Mouse (Mus musculus): ENCODE measurements around the gene Trappc6a.
A peak's percentile ranks its signal among the peaks of the same experiment; 100 is the strongest.
"Not testable (repeated sequence)": the region's sequence is repeated elsewhere in the genome, so short reads cannot be mapped to it uniquely, and the experiment has no call there.

The Trappc6a gene

DNA sequence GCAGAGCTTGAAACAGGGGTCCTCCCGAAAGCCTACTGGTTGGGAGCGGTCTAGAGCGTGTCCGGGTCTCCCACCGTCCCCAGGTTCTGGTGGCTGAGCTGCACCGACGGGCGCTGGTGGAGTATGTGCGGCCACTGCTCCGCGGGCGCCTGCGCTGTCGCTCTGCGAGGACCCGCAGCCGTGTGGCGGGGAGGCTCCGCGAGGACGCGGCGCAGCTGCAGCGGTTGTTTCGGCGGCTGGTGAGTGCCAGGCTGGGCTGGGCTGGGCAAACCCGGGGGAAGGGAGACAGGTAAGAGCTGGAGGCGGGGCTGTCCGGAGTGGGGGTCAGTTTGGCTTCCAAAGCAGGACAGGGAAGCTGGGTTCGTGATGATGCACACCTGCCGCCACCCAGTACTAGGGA lies 18.7 kb upstream of the Trappc6a start:
- no peak for DNase-seq (ENCODE audit: low spot score)

DNA sequence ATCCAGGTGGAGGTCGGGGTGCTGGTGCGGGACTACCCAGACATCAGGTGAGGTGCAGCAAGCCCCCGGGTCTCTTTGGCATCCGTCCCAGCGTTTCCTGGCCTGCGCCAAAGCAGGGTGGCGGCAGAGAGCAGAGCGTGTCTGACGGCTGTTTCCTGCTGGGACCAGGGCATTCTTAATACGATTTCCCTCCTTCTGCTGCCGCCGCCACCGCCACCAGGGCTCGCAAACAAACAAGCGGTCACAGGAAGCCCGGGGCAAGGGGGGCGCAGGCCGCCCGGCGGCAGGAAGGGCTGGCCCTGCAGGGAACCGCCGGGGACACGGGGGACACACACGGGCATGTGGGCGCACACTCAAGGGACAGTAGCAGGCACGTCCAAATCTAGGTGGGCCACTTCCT lies 16.5 kb upstream of the Trappc6a start:
- peak; percentile 8 for DNase-seq (ENCODE audit: low spot score)

GRCm38 (mm10) chr7:19494751-19495474 lies 13.3 kb upstream of the Trappc6a start:
- no peak for DNase-seq (ENCODE audit: low spot score)

- DNase-seq (ENCODE audit: low spot score) = no peak
Measured at GRCm38 (mm10) chr7:19495521-19496213, 12.5 kb upstream of the Trappc6a start.

DNA sequence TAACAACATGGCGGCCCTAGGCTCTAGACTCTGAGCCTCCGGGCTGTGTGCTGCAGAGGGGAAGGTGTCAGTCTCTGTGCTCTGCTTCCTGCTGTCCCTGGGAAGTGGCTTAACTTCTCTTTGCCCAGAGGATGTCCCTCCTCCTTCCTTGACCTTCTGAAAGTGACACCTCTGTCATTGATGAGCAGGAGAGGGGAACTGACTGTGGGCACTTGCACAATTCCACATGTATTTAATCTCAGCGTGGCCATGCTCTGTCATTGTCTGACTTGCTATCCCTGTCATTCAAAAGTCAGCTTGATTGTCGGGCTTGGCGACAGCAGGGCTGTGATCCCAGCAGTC lies 12.0 kb upstream of the Trappc6a start:
- no peak for DNase-seq (ENCODE audit: low spot score)

DNA sequence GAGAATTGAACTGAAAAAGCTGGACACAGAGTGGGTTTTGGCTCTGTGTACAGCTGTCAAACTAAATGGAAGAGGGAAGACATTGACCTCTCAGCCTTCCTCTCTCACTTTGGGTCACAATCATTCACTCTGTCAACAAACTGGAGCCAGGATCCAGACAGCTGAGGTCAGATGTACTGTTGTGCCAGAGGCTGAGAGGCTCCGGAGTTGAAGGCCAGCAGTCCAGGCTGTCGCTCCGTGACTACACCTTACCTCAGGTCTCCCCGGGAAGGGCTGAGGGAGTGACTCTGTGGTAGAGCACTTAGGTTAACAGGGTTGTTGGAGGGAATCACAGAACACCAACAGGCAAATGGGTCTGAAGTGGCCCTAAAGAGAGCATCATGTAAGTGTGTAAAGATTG lies 9.9 kb upstream of the Trappc6a start:
- no peak for DNase-seq (ENCODE audit: low spot score)

- no peak for DNase-seq (ENCODE audit: low spot score)
Measured at GRCm38 (mm10) chr7:19500420-19501363, 7.5 kb upstream of the Trappc6a start.

DNA sequence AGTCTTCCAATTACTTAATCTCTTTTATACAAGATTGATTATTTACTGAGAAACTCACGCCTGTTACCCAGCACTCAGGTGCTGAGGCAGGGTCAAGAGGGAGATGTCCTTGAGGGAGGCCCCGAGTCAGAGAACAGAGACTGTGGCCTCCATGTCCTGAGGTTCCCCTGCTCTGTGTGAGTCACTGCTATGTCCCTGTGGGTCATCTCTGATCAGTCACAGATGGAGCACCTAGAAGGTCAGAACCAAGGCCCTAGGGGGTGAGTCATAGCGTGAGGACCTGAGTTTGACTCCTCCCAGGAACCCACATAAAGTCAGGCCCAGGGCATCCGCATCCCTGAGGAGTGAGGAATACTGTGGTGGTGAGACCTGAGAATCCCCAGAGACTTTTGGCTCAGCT lies 6.5 kb upstream of the Trappc6a start:
- no peak for DNase-seq (ENCODE audit: low spot score)

DNA sequence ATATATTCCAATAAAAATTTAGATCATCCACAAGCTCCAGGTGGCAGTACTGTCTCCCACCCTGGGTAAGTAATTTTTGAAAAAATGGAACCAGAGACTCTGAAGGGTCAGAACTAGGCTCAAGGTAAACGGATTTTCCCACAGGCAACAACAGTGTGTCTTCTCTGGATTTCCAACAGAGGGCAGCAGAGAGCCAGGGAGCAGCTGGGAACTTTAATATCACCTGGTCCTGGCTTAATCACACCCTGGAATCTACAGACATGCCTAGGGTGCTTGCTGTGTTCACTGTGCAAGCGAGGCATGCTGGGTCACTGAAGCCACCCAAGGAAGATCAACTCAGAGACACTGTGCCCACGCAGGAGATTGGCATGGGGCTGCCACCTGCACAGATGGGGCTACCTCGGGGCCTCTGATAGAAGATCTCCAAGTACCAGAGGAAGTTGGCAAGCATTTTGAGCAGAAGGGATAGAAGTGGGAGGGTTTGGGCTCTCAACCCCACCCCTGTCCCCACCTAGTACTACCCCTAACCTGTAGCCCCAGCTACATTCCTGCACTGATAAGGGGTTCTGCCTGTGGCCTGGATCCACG lies 4.6 kb upstream of the Trappc6a start:
- peak; percentile 47 for DNase-seq (ENCODE audit: low spot score)

DNA sequence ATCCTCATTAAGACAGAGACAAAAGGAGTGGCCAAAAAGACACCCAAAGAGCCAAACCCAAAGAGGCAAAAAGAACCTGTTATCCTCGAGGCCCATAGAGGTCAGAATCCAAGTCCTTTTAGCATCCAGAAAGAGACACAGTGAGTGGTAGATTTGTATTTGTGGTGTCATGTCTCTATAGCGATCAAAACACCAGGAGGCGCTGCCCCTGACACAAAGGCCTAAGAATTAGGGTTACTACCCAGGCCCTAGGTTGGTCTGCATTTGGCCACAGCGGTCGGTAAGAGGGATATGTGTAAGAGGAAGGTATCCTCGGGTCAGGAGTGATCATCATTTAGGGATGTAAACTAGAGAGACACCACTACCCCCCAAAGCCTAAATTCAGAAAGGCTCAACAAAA lies 1.9 kb upstream of the Trappc6a start:
- no peak for DNase-seq (ENCODE audit: low spot score)

GRCm38 (mm10) chr7:19506969-19507611 lies 1.1 kb upstream of the Trappc6a start:
- peak; percentile 37 for DNase-seq (ENCODE audit: low spot score)

- no peak for DNase-seq (ENCODE audit: low spot score)
Measured at GRCm38 (mm10) chr7:19507612-19507981, 598 bp upstream of the Trappc6a start.

DNA sequence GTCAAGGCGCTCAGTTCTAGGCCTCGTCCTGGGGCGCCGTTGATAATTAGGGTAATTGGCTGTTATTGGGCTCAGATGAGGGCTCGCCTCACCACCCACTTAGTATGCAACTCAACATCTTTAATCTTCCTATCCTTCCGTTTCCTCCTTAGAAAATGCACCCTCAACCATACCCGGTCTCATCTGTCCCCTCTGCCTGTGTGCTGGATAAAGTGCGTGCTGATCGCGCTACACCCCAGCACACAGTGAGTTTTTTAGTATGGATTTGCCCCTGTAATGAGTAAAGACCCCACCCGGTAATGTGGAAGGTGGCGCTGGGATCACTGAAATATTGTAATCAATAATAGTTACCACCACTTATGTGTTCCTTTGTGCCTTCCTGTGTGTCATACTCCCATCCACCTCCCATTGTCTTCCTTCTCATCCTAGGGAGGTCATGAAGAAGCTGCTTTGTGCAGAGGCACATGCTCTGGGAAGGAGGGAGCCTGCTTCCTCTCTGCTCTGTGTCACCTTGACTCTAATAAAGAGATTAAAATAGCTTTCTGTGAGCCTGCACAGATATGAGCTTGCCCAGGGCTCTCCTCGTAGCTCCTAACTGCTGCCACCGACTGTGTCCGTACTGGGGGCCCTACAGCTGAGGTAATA lies 851 bp downstream of the Trappc6a start:
- DNase-seq (ENCODE audit: low spot score) = no peak

DNA sequence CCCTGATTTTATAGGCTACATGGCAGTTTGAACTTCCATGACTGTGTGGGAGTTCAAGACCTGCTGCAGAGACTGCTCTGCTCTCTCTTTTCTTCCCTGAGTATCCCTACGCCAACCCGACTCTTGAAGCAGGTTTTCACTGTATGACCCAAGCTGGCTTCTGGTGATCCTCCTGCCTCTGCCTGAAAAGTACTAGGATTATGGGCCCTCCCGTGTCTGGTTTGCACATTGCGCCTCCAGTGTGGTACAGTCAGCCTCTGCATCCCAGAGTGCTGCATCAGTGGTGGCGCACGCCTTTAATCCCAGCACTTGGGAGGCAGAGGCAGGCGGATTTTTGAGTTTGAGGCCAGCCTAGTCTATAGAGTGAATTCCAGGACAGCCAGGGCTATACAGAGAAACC lies 1.6 kb downstream of the Trappc6a start:
- DNase-seq (ENCODE audit: low spot score) = no peak

DNA sequence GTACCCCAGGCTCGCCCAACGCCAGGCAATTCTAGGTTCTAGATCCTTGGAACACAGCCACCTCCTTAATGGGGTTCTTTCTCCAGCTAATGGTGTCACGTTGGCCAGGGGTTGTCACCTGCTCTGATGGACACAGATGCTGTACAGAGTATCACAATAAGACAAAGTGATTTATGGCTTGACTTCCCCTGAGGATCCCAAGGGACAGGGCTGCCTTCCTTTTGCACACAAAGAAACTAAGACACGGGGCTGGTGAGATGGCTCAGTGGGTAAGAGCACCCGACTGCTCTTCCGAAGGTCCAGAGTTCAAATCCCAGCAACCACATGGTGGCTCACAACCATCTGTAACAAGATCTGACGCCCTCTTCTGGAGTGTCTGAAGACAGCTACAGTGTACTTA lies 3.7 kb downstream of the Trappc6a start:
- not testable (repeated sequence) for DNase-seq (ENCODE audit: low spot score)

DNA sequence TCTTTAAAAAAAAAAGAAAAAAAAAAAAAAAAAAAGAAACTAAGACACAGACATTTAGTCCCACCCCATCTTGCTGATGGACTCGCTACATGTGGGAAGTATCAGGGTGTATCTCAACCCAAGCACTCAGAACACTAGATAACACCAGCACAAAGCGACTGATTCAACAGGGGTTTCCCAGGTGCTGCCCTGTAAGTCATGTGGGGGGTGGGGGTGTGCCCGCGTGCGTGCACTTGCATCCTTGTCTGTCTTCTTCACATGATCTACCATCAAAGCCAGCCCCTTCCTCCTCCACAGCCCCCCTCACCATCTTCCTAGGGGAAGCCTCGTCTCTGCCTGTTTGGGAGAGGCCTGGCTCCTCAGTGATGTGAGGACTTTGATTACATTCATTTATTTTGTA lies 4.2 kb downstream of the Trappc6a start:
- no peak for DNase-seq (ENCODE audit: low spot score)

DNA sequence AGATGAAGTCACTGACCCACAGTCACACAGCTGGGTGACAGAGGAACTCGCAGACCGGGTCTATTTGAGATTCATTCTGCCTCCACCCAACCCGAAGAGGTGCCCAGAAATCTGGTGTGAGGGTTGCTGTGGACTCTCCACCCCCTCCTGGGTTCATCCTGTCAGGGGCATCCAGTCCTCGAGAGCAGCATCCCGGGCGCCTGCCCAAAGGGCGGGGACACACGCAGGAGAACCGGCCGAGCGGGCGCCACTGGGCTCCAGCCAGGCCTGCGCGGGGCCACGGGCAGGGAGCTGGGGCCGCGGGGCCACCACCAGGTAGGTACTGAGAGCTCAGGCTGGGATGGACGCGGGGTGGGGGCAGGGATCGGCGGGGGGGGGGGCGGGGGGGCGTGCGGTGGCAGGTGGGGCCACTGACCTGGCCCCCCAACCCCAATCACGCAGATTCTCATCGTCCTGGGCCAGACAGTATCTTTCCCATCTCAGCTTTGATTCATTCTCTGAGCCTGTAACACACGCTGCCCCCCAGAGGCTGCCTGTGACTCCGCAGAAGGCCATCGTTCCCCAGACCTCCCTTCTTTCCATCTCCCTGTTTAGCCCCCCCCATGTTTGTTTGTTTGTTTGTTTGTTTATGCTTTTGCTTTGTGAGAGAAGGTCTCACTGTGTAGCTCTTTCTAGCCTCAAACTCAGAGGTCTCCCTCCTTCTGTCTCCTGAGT lies 9.6 kb downstream of the Trappc6a start, which contains the start of gene Nkpd1:
Nkpd1 (plus strand) TSS at position 187 of the 714 bp plus-strand sequence.
- no peak for DNase-seq (ENCODE audit: low spot score)

- DNase-seq (ENCODE audit: low spot score) = no peak
Measured at GRCm38 (mm10) chr7:19520032-19520431, 11.8 kb downstream of the Trappc6a start.

DNA sequence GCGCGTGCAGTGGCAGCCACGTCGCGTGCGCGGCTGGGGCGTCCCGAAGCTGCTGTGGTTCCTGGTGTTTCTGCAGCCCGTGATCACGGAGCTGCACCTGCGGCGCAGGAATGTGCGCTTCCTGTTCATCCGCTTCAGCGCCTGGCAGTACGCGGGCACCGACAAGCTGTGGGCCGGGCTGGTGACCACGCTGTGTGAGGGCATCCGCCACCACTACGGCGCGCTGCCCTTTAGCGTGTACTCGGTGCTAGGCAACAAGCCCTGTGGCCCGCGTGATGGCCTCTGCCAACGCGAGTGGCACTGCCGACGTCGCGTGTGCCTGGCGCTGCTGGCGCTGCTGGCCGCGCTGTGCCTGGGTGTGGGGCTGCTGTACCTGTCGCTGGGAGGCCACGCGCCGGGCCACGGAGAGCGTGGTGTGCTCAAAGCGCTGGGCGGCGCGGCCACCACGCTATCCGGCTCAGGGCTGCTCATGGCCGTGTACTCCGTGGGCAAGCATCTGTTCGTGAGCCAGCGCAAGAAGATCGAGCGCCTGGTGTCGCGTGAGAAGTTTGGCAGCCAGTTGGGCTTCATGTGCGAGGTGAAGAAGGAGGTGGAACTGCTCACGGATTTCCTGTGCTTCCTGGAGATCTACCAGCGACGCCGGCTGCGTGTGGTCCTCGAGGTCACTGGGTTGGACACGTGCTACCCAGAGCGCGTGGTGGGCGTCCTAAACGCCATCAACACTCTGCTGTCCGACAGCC lies 15.0 kb downstream of the Trappc6a start:
- DNase-seq (ENCODE audit: low spot score) = no peak
